Mouse (Mus musculus): ENCODE measurements around the gene Rnf180. TPM values are rescaled to one million over a fixed set of nuclear protein-coding genes. Genes with fewer than 3 reads are reported as not detected.

The Rnf180 gene
- total RNA-seq, 2 experiments from 2014 or later = 17.8 to 19.6 TPM

DNA sequence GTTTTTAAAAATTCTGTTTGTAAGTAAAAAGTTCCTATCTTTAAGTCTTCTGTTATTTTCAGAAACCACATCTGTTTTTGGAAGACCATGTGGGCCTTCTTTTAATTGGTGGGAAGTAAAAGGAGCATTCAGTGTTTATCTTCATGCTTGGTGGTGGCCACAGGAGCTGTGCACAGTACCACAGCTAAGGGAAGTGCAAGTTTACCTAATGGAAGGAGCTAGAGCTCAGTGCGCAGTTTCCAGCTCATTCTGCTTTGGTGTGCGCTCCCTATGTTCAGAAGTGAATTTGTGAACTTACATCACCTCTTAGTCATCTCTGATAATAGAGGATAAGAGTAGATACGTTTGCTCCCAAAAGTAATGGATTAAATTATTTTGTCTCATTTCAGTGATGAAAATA is 172.5 kb downstream of the Rnf180 start:
- DNase-seq = no peak

- no peak for DNase-seq
Measured at GRCm38 (mm10) chr13:105121617-105122016, 173.0 kb downstream of the Rnf180 start.

- DNase-seq = no peak
Measured at GRCm38 (mm10) chr13:105111599-105111998, 183.0 kb downstream of the Rnf180 start.

GRCm38 (mm10) chr13:105104385-105104784 is 190.2 kb downstream of the Rnf180 start:
- DNase-seq = no peak

DNA sequence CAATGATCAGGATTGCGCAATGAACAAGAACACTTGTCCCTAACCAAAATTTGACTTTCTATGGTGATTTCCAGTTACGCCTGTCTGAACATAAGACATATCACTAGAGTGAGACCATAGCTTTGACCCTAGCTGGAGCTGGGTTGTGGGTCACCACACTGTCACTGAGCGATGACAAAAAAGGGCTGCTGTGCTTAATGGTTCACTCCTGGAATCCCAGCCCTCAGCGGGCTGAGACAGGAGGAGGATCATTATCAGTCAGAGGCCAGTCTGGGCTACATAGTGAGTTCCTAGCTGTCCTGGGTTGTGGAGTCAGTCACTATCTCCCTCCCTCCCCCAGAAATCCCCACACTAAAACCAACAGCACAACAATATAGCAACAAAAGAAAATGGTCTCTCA is 193.9 kb downstream of the Rnf180 start:
- DNase-seq = no peak

- no peak for DNase-seq
Measured at GRCm38 (mm10) chr13:105096316-105096715, 198.3 kb downstream of the Rnf180 start.

GRCm38 (mm10) chr13:105089276-105089675 is 205.3 kb downstream of the Rnf180 start:
- DNase-seq = no peak

DNA sequence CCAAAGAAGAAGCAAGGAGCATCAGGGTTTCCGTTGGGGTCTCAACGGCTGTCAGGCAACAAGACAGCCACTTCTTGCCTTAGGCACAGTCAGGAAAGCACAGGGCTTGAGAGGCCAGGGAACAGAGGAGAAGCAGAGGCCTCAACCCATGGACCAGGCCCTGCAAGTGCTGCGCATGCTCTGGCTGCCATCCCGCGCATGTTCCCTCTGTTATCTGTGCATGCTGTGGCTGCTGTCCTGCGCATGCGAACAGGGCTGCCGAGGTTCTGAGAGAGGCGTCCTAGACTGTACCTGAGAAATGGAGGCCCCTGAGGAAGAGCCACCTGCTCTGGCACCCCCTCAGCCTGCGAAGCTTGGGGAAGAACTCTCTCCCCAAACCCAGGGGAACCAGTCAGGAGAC is 212.8 kb downstream of the Rnf180 start, which contains the start of gene 4933425L06Rik:
4933425L06Rik (plus strand) TSS at position 261 of the 400 bp plus-strand sequence.
- no peak for DNase-seq

Other genes starting within 250 kb of the Rnf180 start
- gene Rgs7bp, start 239.9 kb downstream of the Rnf180 start, total RNA-seq (2021) = 100 to 1,000 TPM; 156 to 163 TPM
- gene 4933425L06Rik, start 212.7 kb downstream of the Rnf180 start, total RNA-seq (2021) = not detected
- 10 to 100 TPM; 43.7 to 45.1 TPM for gene Htr1a, start 148.8 kb upstream of the Rnf180 start, total RNA-seq (2021)

Measured in layer of hippocampus, postnatal 36 days (tissue).